Mouse (Mus musculus): Measurements from ENCODE around the gene Arhgef3.

Arhgef3 gene

DNA sequence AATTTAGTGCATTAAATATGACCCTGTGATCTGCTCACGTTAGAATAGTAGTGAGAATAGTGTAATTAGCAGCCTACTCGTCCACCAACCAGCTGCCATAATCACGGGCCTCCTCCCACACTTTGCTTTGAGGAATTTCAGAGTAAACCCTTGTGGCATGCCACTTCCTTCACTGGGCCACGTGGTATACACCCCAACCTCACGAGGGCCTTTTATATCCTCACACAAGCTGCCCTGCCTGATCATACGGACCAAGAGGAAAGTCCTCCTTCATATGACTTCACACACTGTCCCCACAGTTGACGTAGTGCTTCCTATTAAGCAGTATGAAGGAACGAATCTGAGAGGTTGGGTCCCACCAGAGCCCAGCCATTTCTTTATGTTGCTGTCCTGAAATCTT, 202.4 kb downstream of the Arhgef3 start:
- DNase-seq (ENCODE audit: low read depth), result no peak

DNA sequence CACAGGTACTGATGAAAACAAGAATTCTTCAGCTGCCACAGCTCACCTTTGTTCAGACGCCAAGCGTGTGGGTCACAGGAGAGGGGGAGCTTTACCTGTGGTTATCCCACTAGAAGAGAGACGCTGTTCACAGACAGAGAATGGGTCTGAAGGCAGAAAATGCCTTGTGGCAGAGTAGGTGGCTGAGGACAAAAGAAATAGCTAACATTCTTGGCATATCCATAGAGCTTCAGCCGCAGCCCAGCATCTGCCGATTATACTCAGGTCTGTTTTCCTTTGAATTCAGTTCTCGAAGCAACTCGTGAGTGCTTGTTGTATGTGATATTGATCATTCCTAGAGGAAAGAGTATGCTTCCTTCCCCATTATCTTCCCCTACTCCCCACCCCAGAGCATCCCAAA, 204.7 kb downstream of the Arhgef3 start:
- DNase-seq (ENCODE audit: low read depth), result no peak

DNA sequence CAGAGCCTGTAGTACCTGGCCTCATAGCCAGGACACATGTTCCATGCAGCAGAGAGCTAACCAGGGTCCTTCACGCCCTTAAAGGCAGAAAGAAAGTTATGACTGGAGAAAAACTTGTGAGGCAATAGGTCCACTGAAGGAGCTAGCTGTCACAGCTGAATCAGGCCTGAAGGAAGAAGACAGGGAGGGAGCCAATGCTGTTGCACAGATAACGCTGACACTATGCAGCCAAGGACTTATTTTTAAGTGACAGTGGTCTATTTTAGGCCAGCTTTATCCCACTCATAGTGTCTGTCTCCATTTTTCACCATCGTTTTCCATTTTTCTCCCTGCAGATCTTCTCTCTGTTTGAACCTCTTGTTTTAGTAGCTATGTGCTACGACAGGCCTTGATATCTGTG, 207.3 kb downstream of the Arhgef3 start:
- DNase-seq (ENCODE audit: low read depth), result no peak

DNA sequence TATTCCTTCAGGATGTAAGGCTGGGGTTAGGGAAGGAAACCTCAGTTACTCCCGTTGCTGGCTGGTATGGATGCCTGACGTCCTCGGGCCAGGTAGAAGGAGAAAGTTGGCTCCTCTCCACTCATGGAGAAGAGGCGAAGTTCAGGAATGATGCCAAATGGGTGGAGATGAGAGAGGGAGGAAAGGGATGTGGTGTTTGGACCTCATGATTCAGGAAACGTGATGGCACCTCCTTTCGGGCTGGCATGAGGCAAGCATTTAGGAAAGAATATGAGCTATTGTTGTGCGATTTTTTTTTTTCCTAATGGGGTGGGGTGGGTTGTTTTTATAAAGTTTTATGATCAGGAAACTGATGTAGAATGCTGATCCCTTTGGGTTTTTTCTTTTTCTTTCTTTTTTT, 210.0 kb downstream of the Arhgef3 start:
- no peak for DNase-seq (ENCODE audit: low read depth)

DNA sequence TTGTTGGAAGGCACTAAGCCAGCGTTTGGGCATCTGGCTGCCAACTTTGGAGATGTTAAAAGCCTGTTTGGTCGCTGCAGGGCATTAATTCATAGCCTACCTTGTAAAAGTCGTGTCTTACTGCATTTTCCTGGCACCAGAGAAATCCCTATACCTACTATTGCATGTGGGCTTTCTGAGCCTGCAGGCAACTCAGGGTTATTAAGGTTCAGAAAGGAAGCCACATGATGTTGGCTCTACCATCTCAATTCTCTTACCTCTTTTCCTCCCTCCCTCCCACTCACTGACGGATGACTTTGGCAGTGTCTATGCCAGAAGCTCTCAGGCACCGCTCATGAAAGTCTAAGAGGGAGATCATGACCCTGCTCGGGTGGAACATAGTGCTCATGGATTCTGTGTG, 210.8 kb downstream of the Arhgef3 start:
- no peak for DNase-seq (ENCODE audit: low read depth)

DNA sequence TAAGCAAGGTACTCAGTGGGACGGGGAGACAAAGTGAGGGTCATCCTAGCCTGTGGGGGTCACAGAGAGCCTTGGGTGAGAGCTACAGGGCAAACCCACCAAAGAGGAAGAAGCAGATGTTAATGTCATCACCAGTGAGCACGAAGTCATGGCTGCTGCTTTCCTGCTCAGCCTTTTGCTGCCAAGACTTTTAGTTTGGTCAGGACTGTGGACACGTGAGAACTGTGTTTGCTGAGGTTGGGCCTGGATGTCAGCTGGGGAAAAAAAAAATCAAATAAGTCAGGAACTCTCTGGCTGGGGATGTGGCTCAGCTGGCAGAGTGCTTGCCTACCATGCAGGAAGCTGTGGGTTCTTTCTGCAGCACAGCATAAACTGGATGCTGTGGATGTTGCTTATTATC, 213.2 kb downstream of the Arhgef3 start:
- DNase-seq (ENCODE audit: low read depth), result no peak

DNA sequence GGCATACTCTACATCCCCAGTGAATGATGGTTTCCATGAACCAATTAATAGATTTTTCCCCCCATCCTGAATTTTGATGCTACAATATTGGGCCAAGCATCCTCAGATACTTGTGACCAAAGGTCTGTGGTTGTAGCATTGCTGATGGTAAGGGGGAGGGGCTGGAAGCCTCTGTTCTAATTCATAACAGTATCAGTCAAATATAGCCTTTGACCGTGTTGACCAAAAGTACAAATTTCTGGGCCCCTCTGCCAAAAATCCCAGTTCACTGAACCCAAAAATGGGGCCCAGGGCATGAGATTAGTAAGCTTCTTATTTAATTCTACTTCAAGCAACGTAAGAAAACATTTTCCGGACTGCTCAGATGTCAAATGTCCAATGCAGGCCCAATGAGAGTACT, 214.3 kb downstream of the Arhgef3 start:
- DNase-seq (ENCODE audit: low read depth), result no peak

DNA sequence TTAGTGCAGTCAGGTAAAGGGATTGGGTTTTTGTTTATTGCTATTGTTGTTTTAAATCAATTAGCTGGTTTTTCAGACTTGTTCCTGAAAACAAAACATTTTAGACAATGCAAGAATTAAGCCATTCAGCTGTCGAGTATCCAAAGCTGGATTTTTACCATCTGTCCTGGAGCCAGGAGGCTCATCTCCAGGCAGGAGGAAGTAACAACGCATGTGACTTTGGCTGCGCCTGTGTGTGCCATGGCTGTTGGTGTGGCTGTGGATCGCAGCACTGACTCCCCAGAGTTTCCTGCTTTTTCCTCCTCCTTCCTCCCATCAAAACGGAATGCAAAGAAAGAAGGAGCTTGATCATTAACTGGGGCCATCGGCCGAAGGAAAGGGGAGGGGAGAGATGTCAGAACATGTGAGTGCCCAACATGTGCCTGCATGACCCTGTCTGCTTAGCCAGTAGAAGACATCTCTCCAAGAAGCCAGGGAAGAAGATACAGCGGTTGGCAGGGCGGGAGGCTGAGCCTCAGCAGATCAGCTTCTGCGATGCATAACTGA, 216.9 kb downstream of the Arhgef3 start:
- no peak for DNase-seq (ENCODE audit: low read depth)

DNA sequence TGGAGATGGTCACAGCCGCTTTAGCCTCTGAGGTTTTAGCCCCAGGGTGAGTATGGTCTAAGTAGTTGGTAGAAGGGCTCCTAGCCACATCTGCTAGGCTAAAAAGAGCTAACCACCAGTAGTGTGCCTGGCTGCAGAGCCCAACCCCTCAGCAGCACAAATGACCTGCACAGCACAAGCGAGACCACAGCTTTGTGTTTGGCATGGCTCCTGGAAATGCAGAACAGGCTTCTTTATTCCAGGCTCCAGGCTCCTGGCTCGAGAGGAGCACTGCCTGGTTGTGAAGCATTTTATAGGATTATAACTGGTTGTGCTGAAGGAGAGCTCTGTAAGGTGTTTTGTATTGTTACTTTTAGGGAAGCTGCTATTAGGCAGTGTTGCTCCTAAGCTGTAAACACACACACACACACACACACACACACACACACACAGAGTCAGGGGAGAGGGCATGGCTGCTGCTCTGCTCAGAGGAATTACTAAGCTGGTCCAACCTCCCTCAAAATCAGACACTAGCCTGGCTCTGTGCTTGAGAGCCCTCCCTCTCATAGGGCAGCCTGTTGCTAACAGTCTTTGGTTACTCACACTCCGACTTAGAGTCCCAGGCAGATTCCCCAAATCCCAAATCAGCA, 217.8 kb downstream of the Arhgef3 start:
- peak; percentile 55 for DNase-seq (ENCODE audit: low read depth)

DNA sequence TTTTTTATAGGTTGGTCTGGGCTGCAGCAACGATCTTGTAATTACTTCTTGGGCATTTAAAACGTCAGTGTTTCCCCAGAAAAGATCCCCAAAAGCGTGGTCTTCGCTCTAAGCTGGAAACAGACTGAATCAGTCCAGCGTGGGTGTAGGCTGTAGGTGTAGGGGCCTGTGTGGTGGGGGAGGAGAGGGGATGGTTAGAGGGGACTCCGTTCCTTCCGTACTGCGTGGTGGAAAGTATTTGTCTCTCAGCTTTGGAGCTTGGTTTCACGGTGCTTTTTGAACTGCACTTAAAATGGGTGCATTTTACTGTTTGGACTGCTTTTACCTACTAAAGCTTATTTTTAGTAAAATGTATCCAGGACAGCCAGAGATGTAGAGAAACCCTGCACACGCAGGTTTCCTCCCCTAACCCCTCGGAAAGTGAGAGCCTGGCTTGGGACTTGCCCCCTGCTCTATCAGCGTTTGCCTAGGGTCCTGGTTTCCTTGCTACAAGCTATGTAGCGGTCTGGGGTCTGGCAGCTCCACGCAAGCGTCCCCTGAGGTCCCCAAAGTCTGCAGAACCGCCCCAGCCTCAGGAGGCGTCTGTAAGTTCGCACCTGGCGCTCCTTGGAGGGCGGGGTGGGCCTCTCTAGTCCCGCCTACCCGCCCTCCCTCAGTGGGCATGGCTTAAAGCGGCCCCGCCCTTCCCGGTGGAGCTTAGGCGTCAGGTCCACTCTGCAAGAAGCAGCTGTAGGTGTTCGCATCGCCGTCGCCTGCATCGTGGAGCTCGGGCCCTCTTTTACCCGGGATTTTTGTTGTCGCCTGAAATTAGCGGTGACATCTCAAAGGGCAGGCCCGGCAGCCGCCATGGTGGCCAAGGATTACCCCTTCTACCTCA, 220.9 kb downstream of the Arhgef3 start:
- no peak for DNase-seq (ENCODE audit: low read depth)

DNA sequence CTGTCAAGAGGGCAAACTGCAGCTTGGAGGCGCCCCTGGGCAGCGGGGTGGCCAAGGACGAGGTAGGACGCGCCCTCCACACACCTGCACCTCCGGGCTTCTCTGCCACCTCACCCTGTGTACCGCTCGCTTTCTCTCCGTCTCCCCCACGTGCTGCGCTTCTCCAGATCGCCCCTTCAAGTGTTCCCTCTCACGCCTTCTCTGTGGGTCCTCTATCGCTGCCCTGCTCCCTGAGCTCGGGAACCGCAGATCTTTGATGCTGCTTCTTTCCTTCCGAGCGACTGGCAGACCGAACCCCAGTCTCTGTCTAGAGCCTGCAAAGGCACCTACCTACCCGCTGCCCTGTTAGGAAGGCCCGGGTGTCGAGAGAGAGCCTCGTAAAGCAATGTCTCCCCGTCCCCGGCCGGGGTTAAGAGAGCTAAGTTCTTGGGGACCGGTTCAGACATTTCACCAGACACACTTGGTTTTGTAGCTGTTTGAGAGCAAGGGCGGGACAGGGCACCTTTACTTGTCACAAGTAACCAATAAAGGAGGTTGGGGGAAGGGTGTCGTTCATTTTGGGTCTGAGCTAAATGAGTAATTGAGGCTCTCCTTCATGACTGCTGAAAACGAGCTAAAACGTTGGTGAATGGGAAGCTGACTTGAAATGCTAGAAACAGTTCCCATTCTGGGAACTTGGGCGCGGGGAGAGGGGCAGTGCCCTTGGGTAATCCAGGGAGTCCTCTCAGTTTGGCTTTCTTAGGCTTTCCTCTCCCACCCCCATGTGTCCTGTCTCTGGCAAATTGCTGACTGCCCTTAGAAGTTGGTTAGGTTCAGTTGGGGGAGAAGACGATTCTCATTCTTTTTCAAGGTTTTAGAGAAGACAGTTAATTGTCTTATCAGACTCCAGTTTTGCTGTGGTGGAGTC, 221.8 kb downstream of the Arhgef3 start:
- no peak for DNase-seq (ENCODE audit: low read depth)

DNA sequence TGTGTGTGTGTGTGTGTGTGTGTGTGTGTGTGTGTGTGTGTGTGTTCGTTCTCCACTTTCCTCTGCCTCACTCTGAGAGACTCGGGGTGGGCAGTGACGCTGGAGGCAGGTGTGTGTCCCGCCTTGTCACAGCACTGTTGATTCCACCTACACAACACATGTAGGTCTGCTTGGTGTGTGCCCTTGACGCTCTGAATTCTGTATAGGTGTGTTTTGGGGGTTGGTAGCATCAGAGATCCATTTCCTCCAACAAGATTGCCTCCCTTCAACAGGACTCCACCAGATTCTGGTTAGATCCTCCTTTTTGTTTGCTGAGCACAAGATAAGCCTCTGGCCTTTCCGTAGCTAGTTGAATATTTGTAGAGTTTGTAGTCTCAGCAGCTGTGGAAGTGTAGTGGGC, 222.5 kb downstream of the Arhgef3 start:
- DNase-seq (ENCODE audit: low read depth), result no peak

DNA sequence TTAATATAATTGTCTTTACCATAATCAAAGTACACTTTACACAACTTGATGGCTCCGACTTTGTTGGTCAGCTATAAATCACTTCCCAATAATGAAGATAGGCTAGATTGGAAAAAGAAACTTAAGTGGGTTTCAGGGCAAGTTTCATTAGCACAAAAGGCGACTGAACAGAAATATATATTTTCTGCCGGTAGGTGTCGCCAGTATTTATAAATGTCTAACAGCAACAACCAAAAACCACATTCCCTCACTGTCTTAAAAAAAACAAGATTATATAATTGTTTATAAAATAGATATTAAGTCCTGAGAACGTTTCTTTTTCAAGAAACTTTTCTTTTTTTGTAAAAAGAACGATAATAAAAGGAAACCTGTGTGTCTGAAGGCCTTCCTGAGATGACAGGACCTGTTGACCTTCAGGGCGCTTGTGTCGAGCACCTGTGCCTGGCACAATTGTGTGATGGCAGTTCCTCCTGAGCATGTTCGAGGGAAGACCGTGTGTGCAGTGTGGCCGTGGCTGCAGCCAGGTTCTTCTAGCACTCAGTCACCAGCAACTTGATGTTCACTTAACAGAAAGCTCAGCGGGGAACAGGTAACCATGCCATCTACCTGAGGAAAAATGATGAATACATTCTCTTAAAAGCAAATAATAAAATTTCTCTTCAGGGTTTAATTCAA, 223.5 kb downstream of the Arhgef3 start:
- DNase-seq (ENCODE audit: low read depth), result peak; percentile 76

DNA sequence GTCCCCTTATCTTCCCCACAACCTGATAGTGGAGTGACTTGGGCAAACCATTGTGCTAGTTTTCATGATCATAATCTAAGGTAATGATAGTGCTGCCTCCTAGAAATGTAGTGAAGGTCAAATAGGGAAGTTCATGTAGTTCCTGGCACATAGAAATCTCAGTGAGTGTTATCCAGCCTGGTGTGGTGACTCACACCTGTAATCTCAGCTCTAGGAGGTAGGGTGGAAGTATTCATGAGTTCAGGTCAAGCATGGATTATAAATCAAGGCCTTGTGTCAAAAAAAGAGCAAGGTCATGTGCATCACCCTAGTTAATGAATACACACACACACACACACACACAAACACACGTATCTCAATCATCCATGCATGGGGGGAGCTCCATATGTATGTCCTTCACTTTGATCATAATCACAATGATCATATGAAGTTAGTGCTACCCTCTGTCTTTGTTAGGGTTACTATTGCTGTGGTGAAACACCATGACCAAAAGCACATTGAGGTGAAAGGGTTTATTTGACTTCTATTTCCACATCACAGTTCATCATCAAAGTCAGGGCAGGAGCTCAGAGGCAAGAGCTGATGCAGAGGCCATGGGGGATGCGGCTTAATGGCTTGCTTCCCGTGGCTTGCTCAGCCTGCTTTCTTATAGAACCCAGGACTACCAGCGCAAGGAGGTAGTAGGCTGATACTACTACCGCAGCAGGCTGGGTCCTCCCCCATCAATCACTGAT, 226.2 kb downstream of the Arhgef3 start:
- peak; percentile 1 for DNase-seq (ENCODE audit: low read depth)

DNA sequence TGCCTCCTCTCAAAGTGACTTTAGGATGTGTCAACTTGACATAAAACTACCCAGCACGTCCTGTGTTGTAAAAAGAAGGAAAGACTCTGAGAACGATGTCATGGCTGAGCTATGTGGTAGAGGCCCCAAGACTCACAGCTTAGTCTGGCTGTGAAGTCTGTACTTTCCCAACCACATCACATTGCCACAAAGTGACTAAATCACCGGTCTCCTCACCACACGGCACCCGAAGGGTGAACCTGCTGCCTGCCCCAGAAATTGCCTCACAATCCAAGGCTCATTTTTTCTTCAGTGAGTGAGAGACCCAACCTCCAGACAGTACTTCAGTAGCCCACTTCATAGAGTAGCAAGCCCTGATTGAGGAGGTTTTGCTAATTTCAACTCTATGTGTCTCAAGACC, 226.8 kb downstream of the Arhgef3 start:
- peak; percentile 35 for DNase-seq (ENCODE audit: low read depth)

DNA sequence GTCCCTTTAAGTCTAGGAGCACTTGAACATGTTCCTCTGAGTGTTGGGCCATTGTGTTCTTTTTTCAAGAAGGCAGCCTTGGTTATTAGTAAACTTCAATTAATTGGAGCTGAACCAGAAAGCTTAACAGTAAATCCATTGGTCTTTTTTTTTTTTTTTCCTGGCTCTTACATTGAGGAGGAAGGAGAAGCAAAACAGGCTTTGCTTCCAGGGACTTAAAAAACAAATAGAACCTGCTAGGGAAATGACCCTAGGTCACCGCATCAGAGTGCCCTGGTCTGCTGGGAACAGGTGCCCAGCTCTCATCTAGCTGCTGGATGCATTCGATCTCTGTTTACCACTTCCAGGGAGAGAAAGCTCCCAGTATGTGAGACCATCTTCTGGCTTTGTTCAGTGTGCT, 227.8 kb downstream of the Arhgef3 start:
- no peak for DNase-seq (ENCODE audit: low read depth)

DNA sequence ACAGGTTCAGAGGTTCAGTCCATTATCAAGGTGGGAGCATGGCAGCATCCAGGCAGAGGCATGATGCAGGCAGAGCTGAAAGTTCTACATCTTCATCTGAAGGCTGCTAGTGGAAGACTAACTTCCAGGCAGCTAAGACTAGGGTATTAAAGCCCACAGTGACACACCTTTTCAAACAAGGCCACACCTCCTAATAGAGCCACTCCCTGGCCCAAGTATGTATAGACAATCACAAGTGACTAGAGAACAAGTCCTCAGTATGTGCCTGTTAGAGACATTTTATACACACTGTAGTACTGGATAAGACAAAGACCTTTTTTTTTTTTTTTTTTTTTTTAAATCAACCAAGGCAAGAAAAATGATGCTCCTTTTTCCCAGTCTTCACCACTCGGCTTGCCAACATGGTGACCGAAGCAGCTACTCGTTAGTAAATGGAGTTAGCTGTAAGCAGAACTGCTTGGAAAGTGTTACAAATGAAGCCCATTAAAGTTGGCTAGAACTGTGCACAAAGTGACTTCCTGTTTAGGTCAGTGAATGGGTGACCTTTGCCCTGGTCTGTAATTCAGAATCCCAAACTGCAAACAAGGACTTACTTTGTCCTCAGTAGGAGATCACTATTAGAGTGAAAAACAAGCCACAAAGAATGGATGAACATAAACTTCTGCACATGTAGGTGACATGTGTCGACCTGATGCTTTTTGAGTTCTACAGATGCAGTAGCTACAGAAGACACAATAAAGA, 229.7 kb downstream of the Arhgef3 start:
- no peak for DNase-seq (ENCODE audit: low read depth)

DNA sequence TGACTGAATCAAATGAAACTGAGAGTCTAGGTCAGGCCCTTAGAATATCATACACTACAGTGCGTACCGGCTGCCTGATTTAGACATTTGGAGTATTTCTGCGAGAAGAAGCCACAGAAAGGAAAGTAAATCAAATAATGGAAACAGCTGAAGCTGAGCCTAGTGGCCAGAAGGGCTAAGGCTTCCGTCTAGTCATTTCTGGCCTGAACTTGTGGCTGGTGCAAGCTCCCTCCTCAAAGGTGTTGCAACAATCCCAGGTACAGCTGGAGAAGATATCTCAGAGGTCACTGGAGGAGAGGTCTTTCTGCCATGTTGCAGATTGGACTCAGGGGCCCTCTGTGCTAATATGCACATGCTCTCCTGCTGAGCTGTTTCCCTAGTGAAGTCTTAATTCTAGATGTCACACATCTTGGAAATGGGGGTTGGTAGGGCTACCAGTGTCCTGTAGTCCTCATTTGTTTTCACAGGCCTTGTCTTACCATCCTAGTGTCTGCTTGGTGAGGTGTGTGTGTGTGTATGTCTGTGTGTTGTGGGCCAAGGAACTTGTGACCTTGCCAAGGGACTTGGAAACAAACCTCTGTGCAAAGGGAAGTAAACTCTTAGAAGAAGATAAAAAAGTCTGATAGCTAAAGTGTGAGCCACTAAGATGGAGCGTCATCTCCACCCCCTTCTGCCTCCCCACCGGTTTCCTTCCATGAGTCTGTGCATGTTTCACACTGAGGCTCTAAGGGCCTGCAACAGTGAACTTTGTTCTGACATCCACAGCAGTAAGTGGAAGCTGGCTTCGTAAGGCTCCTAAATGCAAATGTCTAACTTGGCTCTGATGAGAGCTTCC, 230.6 kb downstream of the Arhgef3 start:
- DNase-seq (ENCODE audit: low read depth), result no peak

DNA sequence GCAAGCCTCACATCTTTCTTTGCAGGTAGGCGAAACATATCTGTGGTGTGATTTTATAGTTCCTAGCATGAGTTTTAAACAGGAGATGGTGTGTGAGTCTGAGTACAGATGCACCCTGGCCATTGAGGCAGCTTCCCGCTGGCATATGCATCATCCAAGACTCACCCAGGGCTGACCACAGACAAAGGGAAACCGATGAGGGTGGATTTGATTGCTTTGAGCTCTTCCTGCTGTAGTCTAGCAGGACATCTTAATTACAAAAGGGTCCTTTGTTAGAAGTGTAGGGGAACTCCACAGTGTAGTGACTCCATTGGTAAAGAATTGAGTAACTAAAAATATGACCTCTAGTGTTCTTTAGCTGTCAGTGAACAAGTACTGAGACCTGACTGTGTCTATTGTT, 232.5 kb downstream of the Arhgef3 start:
- DNase-seq (ENCODE audit: low read depth), result peak; percentile 10

All from NIH3T3 (cell line).